Mouse (Mus musculus): ENCODE measurements around the gene Elmo1. TPM values are rescaled to one million over a fixed set of nuclear protein-coding genes. Genes with fewer than 3 reads are reported as not detected.

Gene Elmo1
- polyA plus RNA-seq, 1 experiment, result 0.01 TPM

- H3K27me3 ChIP-seq (ENCODE audit: control insufficient read depth), result no peaks in the 10 kb centered on the region
- H3K36me3 ChIP-seq (ENCODE audit: control insufficient read depth), result no peaks in the 10 kb centered on the region
- peaks cover 2% of the 10 kb centered on the region; the same call in 1 of the 2 replicates for H3K9me3 ChIP-seq (ENCODE audit: control insufficient read depth, low read length)
- no peak for TF ChIP-seq GATA1 (IDR thresholded peaks at IDR 0.05; ENCODE audit: low read length)
- H3K4me3 ChIP-seq (replicated peaks), result no peak overlapping the region
- no peaks in the 10 kb centered on the region for H3K4me1 ChIP-seq (ENCODE audit: control insufficient read depth)
These were observed 466.3 kb downstream of the Elmo1 start for GRCm38 (mm10) chr13:20556739-20557138.

- TF ChIP-seq TAL1 (IDR thresholded peaks at IDR 0.05; ENCODE audit: low read length) (no peak), GATA1 (IDR thresholded peaks at IDR 0.05; ENCODE audit: low read length) (no peak)
- no peaks in the 10 kb centered on the region for H3K4me1 ChIP-seq (ENCODE audit: control insufficient read depth)
- no peaks in the 10 kb centered on the region for H3K27me3 ChIP-seq (ENCODE audit: control insufficient read depth)
- H3K9me3 ChIP-seq (ENCODE audit: control insufficient read depth, low read length), result peaks cover 2% of the 10 kb centered on the region; the same call in 1 of the 2 replicates
- H3K36me3 ChIP-seq (ENCODE audit: control insufficient read depth), result no peaks in the 10 kb centered on the region
- H3K4me3 ChIP-seq (replicated peaks), result no peak overlapping the region
These were observed 466.8 kb downstream of the Elmo1 start for GRCm38 (mm10) chr13:20557156-20557555.

GRCm38 (mm10) chr13:20558376-20558775 is 468.0 kb downstream of the Elmo1 start:
- no peak for TF ChIP-seq GATA1 (IDR thresholded peaks at IDR 0.05; ENCODE audit: low read length)
- no peak for TF ChIP-seq TAL1 (IDR thresholded peaks at IDR 0.05; ENCODE audit: low read length)
- peaks cover 2% of the 10 kb centered on the region; the same call in 1 of the 2 replicates for H3K9me3 ChIP-seq (ENCODE audit: control insufficient read depth, low read length)
- H3K27me3 ChIP-seq (ENCODE audit: control insufficient read depth), result no peaks in the 10 kb centered on the region
- no peaks in the 10 kb centered on the region for H3K4me1 ChIP-seq (ENCODE audit: control insufficient read depth)
- no peaks in the 10 kb centered on the region for H3K36me3 ChIP-seq (ENCODE audit: control insufficient read depth)
- no peak overlapping the region for H3K4me3 ChIP-seq (replicated peaks)

GRCm38 (mm10) chr13:20564414-20564813 is 474.0 kb downstream of the Elmo1 start:
- H3K9me3 ChIP-seq (ENCODE audit: control insufficient read depth, low read length), result no peaks in the 10 kb centered on the region
- no peak overlapping the region for H3K4me3 ChIP-seq (replicated peaks)
- TF ChIP-seq TAL1 (IDR thresholded peaks at IDR 0.05; ENCODE audit: low read length) (no peak), GATA1 (IDR thresholded peaks at IDR 0.05; ENCODE audit: low read length) (no peak)
- no peaks in the 10 kb centered on the region for H3K4me1 ChIP-seq (ENCODE audit: control insufficient read depth)
- no peaks in the 10 kb centered on the region for H3K36me3 ChIP-seq (ENCODE audit: control insufficient read depth)
- H3K27me3 ChIP-seq (ENCODE audit: control insufficient read depth), result no peaks in the 10 kb centered on the region

GRCm38 (mm10) chr13:20575186-20575585 is 484.8 kb downstream of the Elmo1 start:
- H3K4me1 ChIP-seq (ENCODE audit: control insufficient read depth), result no peaks in the 10 kb centered on the region
- no peaks in the 10 kb centered on the region for H3K27me3 ChIP-seq (ENCODE audit: control insufficient read depth)
- TF ChIP-seq GATA1 (IDR thresholded peaks at IDR 0.05; ENCODE audit: low read length) (no peak), TAL1 (IDR thresholded peaks at IDR 0.05; ENCODE audit: low read length) (no peak)

GRCm38 (mm10) chr13:20585868-20586267 is 495.5 kb downstream of the Elmo1 start:
- Histone ChIP-seq H3K9me3 (ENCODE audit: control insufficient read depth, low read length) (no peaks in the 10 kb centered on the region), H3K27me3 (ENCODE audit: control insufficient read depth) (no peaks in the 10 kb centered on the region), H3K4me1 (ENCODE audit: control insufficient read depth) (no peaks in the 10 kb centered on the region), H3K36me3 (ENCODE audit: control insufficient read depth) (no peaks in the 10 kb centered on the region), H3K4me3 (replicated peaks) (no peak overlapping the region)
- TF ChIP-seq GATA1 (IDR thresholded peaks at IDR 0.05; ENCODE audit: low read length) (no peak), TAL1 (IDR thresholded peaks at IDR 0.05; ENCODE audit: low read length) (no peak)

More at GRCm38 (mm10) chr13:20575186-20575585, 484.8 kb downstream of the Elmo1 start:
- H3K9me3 ChIP-seq (ENCODE audit: control insufficient read depth, low read length), result peaks cover 2% of the 10 kb centered on the region; the same call in 1 of the 2 replicates
- H3K4me3 ChIP-seq (replicated peaks), result no peak overlapping the region
- H3K36me3 ChIP-seq (ENCODE audit: control insufficient read depth), result no peaks in the 10 kb centered on the region

- Histone ChIP-seq H3K36me3 (ENCODE audit: control insufficient read depth) (no peaks in the 10 kb centered on the region), H3K4me3 (replicated peaks) (no peak overlapping the region), H3K9me3 (ENCODE audit: control insufficient read depth, low read length) (no peaks in the 10 kb centered on the region), H3K27me3 (ENCODE audit: control insufficient read depth) (no peaks in the 10 kb centered on the region), H3K4me1 (ENCODE audit: control insufficient read depth) (no peaks in the 10 kb centered on the region)
- no peak for TF ChIP-seq TAL1 (IDR thresholded peaks at IDR 0.05; ENCODE audit: low read length)
- TF ChIP-seq GATA1 (IDR thresholded peaks at IDR 0.05; ENCODE audit: low read length), result no peak
These were observed 496.1 kb downstream of the Elmo1 start for GRCm38 (mm10) chr13:20586462-20586861.

GRCm38 (mm10) chr13:20590983-20591382 is 500.6 kb downstream of the Elmo1 start:
- Histone ChIP-seq H3K36me3 (ENCODE audit: control insufficient read depth) (no peaks in the 10 kb centered on the region), H3K4me3 (replicated peaks) (no peak overlapping the region), H3K27me3 (ENCODE audit: control insufficient read depth) (no peaks in the 10 kb centered on the region), H3K9me3 (ENCODE audit: control insufficient read depth, low read length) (no peaks in the 10 kb centered on the region), H3K4me1 (ENCODE audit: control insufficient read depth) (no peaks in the 10 kb centered on the region)
- no peak for TF ChIP-seq GATA1 (IDR thresholded peaks at IDR 0.05; ENCODE audit: low read length)
- TF ChIP-seq TAL1 (IDR thresholded peaks at IDR 0.05; ENCODE audit: low read length), result no peak

- TF ChIP-seq TAL1 (IDR thresholded peaks at IDR 0.05; ENCODE audit: low read length) (no peak), GATA1 (IDR thresholded peaks at IDR 0.05; ENCODE audit: low read length) (no peak)
- Histone ChIP-seq H3K4me1 (ENCODE audit: control insufficient read depth) (no peaks in the 10 kb centered on the region), H3K9me3 (ENCODE audit: control insufficient read depth, low read length) (no peaks in the 10 kb centered on the region), H3K36me3 (ENCODE audit: control insufficient read depth) (no peaks in the 10 kb centered on the region), H3K27me3 (ENCODE audit: control insufficient read depth) (no peaks in the 10 kb centered on the region), H3K4me3 (replicated peaks) (no peak overlapping the region)
These were observed 506.9 kb downstream of the Elmo1 start for GRCm38 (mm10) chr13:20597307-20597706.

GRCm38 (mm10) chr13:20598618-20599017 is 508.2 kb downstream of the Elmo1 start:
- Histone ChIP-seq H3K9me3 (ENCODE audit: control insufficient read depth, low read length) (no peaks in the 10 kb centered on the region), H3K36me3 (ENCODE audit: control insufficient read depth) (no peaks in the 10 kb centered on the region), H3K4me3 (replicated peaks) (no peak overlapping the region), H3K27me3 (ENCODE audit: control insufficient read depth) (no peaks in the 10 kb centered on the region), H3K4me1 (ENCODE audit: control insufficient read depth) (no peaks in the 10 kb centered on the region)
- TF ChIP-seq GATA1 (IDR thresholded peaks at IDR 0.05; ENCODE audit: low read length), result no peak
- no peak for TF ChIP-seq TAL1 (IDR thresholded peaks at IDR 0.05; ENCODE audit: low read length)
